Mouse (Mus musculus) cortical plate, adult 2 months (tissue): ENCODE results near the gene Rps17.

Experiments
- CTCF ChIP-seq: fragments of 200-500 bp; IDR thresholded peaks from 2 replicates; pipeline ENCODE4 v1.5.1; 2011; ENCODE audit warnings: mild to moderate bottlenecking, control low read depth, low read length; ENCODE audit not compliant: insufficient read depth; ENCODE audit errors: extremely low read depth
- POLR2A ChIP-seq: fragments of 200-500 bp; IDR thresholded peaks from 2 replicates; pipeline ENCODE4 v1.6.1; 2011; ENCODE audit warnings: mild to moderate bottlenecking, low read length, control low read depth; ENCODE audit not compliant: insufficient read depth; ENCODE audit errors: extremely low read depth

- no peak for TF ChIP-seq CTCF
- no peak for TF ChIP-seq POLR2A
These were observed 25.3 kb downstream of the Rps17 start for GRCm38 (mm10) chr7:81319749-81320148.
